Mouse (Mus musculus) ES-E14 (cell line): ENCODE measurements around the gene Cd59b. TPM values are rescaled to one million over a fixed set of nuclear protein-coding genes. Genes with fewer than 3 reads are reported as not detected.
A peak's percentile ranks its signal among the peaks of the same experiment; 100 is the strongest.
"Not testable (repeated sequence)": the region's sequence is repeated elsewhere in the genome, so short reads cannot be mapped to it uniquely, and the experiment has no call there.

Experiments
- DNase-seq: peaks from one replicate; pipeline ENCODE4 v3.0.0-alpha.2; 2013; ENCODE audit warnings: low read depth, low spot score
- H3K27ac ChIP-seq: 2 replicates; pipeline ENCODE4 v1.5.1; 2012; ENCODE audit warnings: low read depth, mild to moderate bottlenecking, low read length, moderate library complexity, mixed read lengths; ENCODE audit not compliant: poor library complexity, insufficient read depth, severe bottlenecking
- H3K36me3 ChIP-seq: 2 replicates; pipeline ENCODE4 v1.6.1; 2012; ENCODE audit warnings: mild to moderate bottlenecking, low read length, moderate library complexity, mixed read lengths; ENCODE audit not compliant: control insufficient read depth, poor library complexity, insufficient read depth, severe bottlenecking
- H3K4me1 ChIP-seq, 2 experiments: fragments of 150-350 bp in 1 of 2; sonication (generic) in 1 of 2; 2 replicates each; pipeline ENCODE4 v1.6.1; 2012; ENCODE audit warnings: low read length in 2 of 2, mild to moderate bottlenecking in 1 of 2, mixed read lengths in 1 of 2; ENCODE audit not compliant: control insufficient read depth in 2 of 2, insufficient read depth in 2 of 2, poor library complexity in 1 of 2
- H3K4me3 ChIP-seq, 2 experiments: fragments of 150-350 bp in 1 of 2; sonication (generic) in 1 of 2; 2 replicates each; pipeline ENCODE4 v1.5.1; 2012; ENCODE audit warnings: low read length in 2 of 2, low read depth in 1 of 2, mild to moderate bottlenecking in 1 of 2, mixed read lengths in 1 of 2; ENCODE audit not compliant: insufficient read depth in 1 of 2, poor library complexity in 1 of 2, severe bottlenecking in 1 of 2
- H3K9ac ChIP-seq: 2 replicates; pipeline ENCODE4 v1.6.1; 2012; ENCODE audit warnings: low read depth, mild to moderate bottlenecking, low read length, mixed read lengths; ENCODE audit not compliant: poor library complexity, insufficient read depth, severe bottlenecking
- H3K9me3 ChIP-seq: fragments of 150-350 bp; sonication (generic); 2 replicates; pipeline ENCODE4 v1.6.1; 2012; ENCODE audit warnings: low read depth, mild to moderate bottlenecking, low read length; ENCODE audit not compliant: control insufficient read depth, insufficient read depth
- CHD2 ChIP-seq: IDR thresholded peaks from 2 replicates; pipeline ENCODE4 v1.6.1; 2014; ENCODE audit warnings: mild to moderate bottlenecking, low read depth, low read length, inconsistent platforms
- HCFC1 ChIP-seq: IDR thresholded peaks from 2 replicates; pipeline ENCODE4 v1.6.1; 2012; ENCODE audit warnings: low read length, inconsistent platforms, borderline replicate concordance; ENCODE audit not compliant: insufficient read depth
- MAFK ChIP-seq: IDR thresholded peaks from 2 replicates; pipeline ENCODE4 v1.6.1; 2014; ENCODE audit warnings: mild to moderate bottlenecking, low read depth, low read length, inconsistent platforms; ENCODE audit not compliant: insufficient read depth
- ZC3H11A ChIP-seq: IDR thresholded peaks from 2 replicates; pipeline ENCODE4 v1.6.1; 2012; ENCODE audit warnings: low read depth, mild to moderate bottlenecking, inconsistent platforms, low read length, borderline replicate concordance
- ZNF384 ChIP-seq: IDR thresholded peaks from 2 replicates; pipeline ENCODE4 v1.6.1; 2012; ENCODE audit warnings: low read depth, low read length, inconsistent platforms
- in situ Hi-C, 2 experiments: fragments of 600-800 bp; cut with MboI; formaldehyde crosslinking; loops; one replicate each; pipeline ENCODE4 v1.15.1; 2025; ENCODE audit warnings: low sequenced_read_pairs in 2 of 2, inconsistent platforms in 1 of 2; ENCODE audit not compliant: unreplicated experiment in 2 of 2
- total RNA-seq: library from RNA; depleted of rRNA; stranded (reverse); fragments of 300-350 nt; gene quantifications from 2 replicates; pipeline ENCODE4 v1.2.3, GENCODE M21; 2012

Gene Cd59b
- total RNA-seq, 1 experiment = 3.5 TPM

GRCm38 (mm10) chr2:104098529-104099230 lies 29.0 kb downstream of the Cd59b start:
- no peaks in the 10 kb centered on the region for H3K9me3 ChIP-seq
- H3K9ac ChIP-seq = no peak overlapping the region
- no peaks in the 10 kb centered on the region for H3K36me3 ChIP-seq
- in situ Hi-C loops = no loop called here
- peak; percentile 57 for DNase-seq
- H3K4me1 ChIP-seq = peaks cover 3 to 6% of the 10 kb centered on the region in 2 experiments; a peak in 2 of 4 replicates
- peak overlapping the region; percentile 75 for H3K27ac ChIP-seq
- TF ChIP-seq CHD2 = 0 out of 2 replicates have a peak, but pooled peaks have one; percentile 39
- TF ChIP-seq HCFC1 = no peak
- no peak overlapping the region for H3K4me3 ChIP-seq

- Histone ChIP-seq H3K9ac (no peak overlapping the region), H3K4me1 (peaks cover 3 to 6% of the 10 kb centered on the region in 2 experiments; a peak in 2 of 4 replicates), H3K27ac (peak overlapping the region; percentile 60), H3K36me3 (no peaks in the 10 kb centered on the region), H3K4me3 (no peak overlapping the region), H3K9me3 (no peaks in the 10 kb centered on the region)
- DNase-seq = no peak
- in situ Hi-C loops = no loop called here
- TF ChIP-seq MAFK = no peak
- TF ChIP-seq HCFC1 = no peak
- TF ChIP-seq ZNF384 = no peak
- TF ChIP-seq ZC3H11A = no peak
- no peak for TF ChIP-seq CHD2
Observed at GRCm38 (mm10) chr2:104099231-104099585, 29.6 kb downstream of the Cd59b start.

GRCm38 (mm10) chr2:104099946-104100345 lies 30.3 kb downstream of the Cd59b start:
- DNase-seq = no peak
- Histone ChIP-seq H3K9me3 (no peaks in the 10 kb centered on the region), H3K9ac (no peak overlapping the region), H3K4me1 (peaks cover 3 to 6% of the 10 kb centered on the region in 2 experiments; a peak in 2 of 4 replicates), H3K4me3 (no peak overlapping the region), H3K27ac (no peak overlapping the region), H3K36me3 (no peaks in the 10 kb centered on the region)
- in situ Hi-C loops = no loop called here
- TF ChIP-seq ZNF384 (no peak), MAFK (no peak), HCFC1 (no peak)

- Histone ChIP-seq H3K4me3 (no peak overlapping the region), H3K27ac (no peak overlapping the region), H3K9me3 (no peaks in the 10 kb centered on the region), H3K9ac (no peak overlapping the region), H3K36me3 (no peaks in the 10 kb centered on the region), H3K4me1 (peaks cover 3 to 4% of the 10 kb centered on the region in 2 experiments; a peak in 3 of 4 replicates)
- no peak for DNase-seq
- in situ Hi-C loops = no loop called here
- TF ChIP-seq MAFK (no peak), HCFC1 (no peak), ZC3H11A (no peak), CHD2 (no peak), ZNF384 (no peak)
Observed at GRCm38 (mm10) chr2:104104800-104105199, 35.2 kb downstream of the Cd59b start.

- DNase-seq, H3K9ac ChIP-seq, H3K27ac ChIP-seq, H3K36me3 ChIP-seq, H3K9me3 ChIP-seq, in situ Hi-C loops, H3K4me1 ChIP-seq, H3K4me3 ChIP-seq: not testable (repeated sequence)
Observed at GRCm38 (mm10) chr2:104109021-104109420, 39.4 kb downstream of the Cd59b start.
